Mouse (Mus musculus) megakaryocyte, embryonic 14.5 days (primary cell): ENCODE data around the gene C1qtnf4.

Experiments
- FLI1 ChIP-seq: IDR thresholded peaks from 2 replicates; pipeline ENCODE4 v1.6.1; 2012; ENCODE audit warnings: low read length, inconsistent platforms, mixed read lengths
- GATA1 ChIP-seq: IDR thresholded peaks from 3 replicates; pipeline ENCODE4 v1.6.1; 2012; ENCODE audit warnings: mixed read lengths, low read length, inconsistent platforms, borderline replicate concordance

DNA sequence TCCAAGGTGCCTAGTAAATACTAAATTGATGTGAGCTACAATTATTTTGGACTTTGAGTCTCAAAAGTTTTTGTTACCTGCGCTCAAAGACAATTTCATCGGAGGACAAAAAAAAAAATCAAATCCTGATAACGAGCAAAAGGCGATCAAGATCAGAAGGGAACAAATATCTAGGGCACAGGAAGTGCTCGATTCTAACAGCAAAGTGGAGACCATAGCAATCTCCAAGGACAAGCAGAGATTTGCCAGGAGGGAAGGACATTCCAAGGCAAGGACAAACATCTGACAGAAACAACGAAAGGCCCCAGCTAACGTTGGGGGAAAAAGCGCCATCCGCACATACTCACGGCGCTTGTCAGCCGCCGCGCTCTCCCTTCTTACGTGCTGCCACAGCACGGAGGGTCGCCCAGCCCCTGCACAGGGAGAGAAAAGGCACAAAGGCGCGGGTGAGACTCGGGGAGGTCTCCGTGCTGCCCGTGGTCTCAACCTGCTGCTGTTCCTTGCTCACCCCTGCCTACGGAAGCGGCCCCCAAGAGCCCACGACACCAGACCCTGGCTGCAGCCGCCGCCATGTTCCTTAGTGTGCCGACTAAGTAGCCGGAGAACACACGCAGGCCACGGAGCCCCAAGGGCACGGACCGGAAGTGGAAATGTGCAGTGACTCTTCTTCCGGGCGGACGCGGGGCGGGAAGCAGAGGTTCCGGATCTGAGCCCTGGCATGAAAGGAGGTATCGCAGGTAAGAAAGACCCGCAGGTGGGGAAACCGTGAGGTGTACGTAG is 18.6 kb downstream of the C1qtnf4 start, which contains the start of the genes Kbtbd4 and Ndufs3:
- TF ChIP-seq GATA1, result no peak
- TF ChIP-seq FLI1, result peak; percentile 91; the same call in 1 of the 2 replicates
